Mouse (Mus musculus): Measurements from ENCODE around the gene Gsg1. TPM values are rescaled to one million over a fixed set of nuclear protein-coding genes. Genes with fewer than 3 reads are reported as not detected.

The Gsg1 gene
- polyA plus RNA-seq, 1 experiment from 2014 or later = not detected

- Histone ChIP-seq H3K9me3 (no peaks in the 10 kb centered on the region), H3K36me3 (replicated peaks) (peaks cover 16% of the 10 kb centered on the region; the same call in 1 of the 2 replicates), H3K9ac (no peak overlapping the region), H3K27ac (no peak overlapping the region), H3K4me2 (no peak overlapping the region), H3K4me3 (no peak overlapping the region), H3K4me1 (no peaks in the 10 kb centered on the region), H3K27me3 (replicated peaks) (no peaks in the 10 kb centered on the region)
- 93% methylated on average over 6 of the region's 6 CpGs for WGBS
- ATAC-seq (replicated peaks) = no peak
Observed at GRCm38 (mm10) chr6:135230586-135230985, 23.6 kb downstream of the Gsg1 start.

GRCm38 (mm10) chr6:135228465-135228941, 25.6 kb downstream of the Gsg1 start:
- Histone ChIP-seq H3K4me1 (peaks cover 5% of the 10 kb centered on the region), H3K27me3 (replicated peaks) (no peaks in the 10 kb centered on the region), H3K4me3 (no peak overlapping the region), H3K9ac (no peak overlapping the region), H3K36me3 (replicated peaks) (peaks cover 16% of the 10 kb centered on the region; the same call in 1 of the 2 replicates), H3K4me2 (no peak overlapping the region), H3K27ac (no peak overlapping the region), H3K9me3 (no peaks in the 10 kb centered on the region)
- 36% methylated on average over 10 of the region's 10 CpGs for WGBS
- ATAC-seq (replicated peaks) = no peak

- Histone ChIP-seq H3K36me3 (replicated peaks) (peaks cover 16% of the 10 kb centered on the region; the same call in 1 of the 2 replicates), H3K27ac (peak overlapping the region; percentile 43), H3K9ac (no peak overlapping the region), H3K9me3 (no peaks in the 10 kb centered on the region), H3K4me3 (no peak overlapping the region), H3K4me2 (no peak overlapping the region), H3K4me1 (peaks cover 5% of the 10 kb centered on the region), H3K27me3 (replicated peaks) (no peaks in the 10 kb centered on the region)
- WGBS = 50% methylated on average over 6 of the region's 6 CpGs
- ATAC-seq (replicated peaks) = peak; percentile 91
Observed at GRCm38 (mm10) chr6:135223786-135224416, 30.2 kb downstream of the Gsg1 start.

- Histone ChIP-seq H3K36me3 (replicated peaks) (peaks cover 20% of the 10 kb centered on the region; the same call in 1 of the 2 replicates), H3K27me3 (replicated peaks) (no peaks in the 10 kb centered on the region), H3K9me3 (no peaks in the 10 kb centered on the region), H3K4me2 (no peak overlapping the region), H3K9ac (no peak overlapping the region), H3K4me3 (no peak overlapping the region), H3K4me1 (peaks cover 5% of the 10 kb centered on the region), H3K27ac (no peak overlapping the region)
- ATAC-seq (replicated peaks) = no peak
- WGBS = 89% methylated on average over 5 of the region's 5 CpGs
Observed at GRCm38 (mm10) chr6:135219916-135220315, 34.2 kb downstream of the Gsg1 start.

GRCm38 (mm10) chr6:135218330-135218729, 35.8 kb downstream of the Gsg1 start:
- Histone ChIP-seq H3K27ac (no peak overlapping the region), H3K36me3 (replicated peaks) (peaks cover 30% of the 10 kb centered on the region; the same call in 1 of the 2 replicates), H3K4me3 (no peak overlapping the region), H3K9me3 (no peaks in the 10 kb centered on the region), H3K4me2 (no peak overlapping the region), H3K4me1 (no peaks in the 10 kb centered on the region), H3K9ac (no peak overlapping the region), H3K27me3 (replicated peaks) (no peaks in the 10 kb centered on the region)
- WGBS = 78% methylated on average over 8 of the region's 8 CpGs
- ATAC-seq (replicated peaks) = no peak

- Histone ChIP-seq H3K9ac (no peak overlapping the region), H3K4me3 (no peak overlapping the region), H3K36me3 (replicated peaks) (peaks cover 17% of the 10 kb centered on the region; the same call in 1 of the 2 replicates), H3K4me2 (no peak overlapping the region), H3K27ac (no peak overlapping the region), H3K4me1 (no peaks in the 10 kb centered on the region), H3K9me3 (no peaks in the 10 kb centered on the region), H3K27me3 (replicated peaks) (no peaks in the 10 kb centered on the region)
- WGBS = 56% methylated on average over 2 of the region's 2 CpGs
- ATAC-seq (replicated peaks) = no peak
Observed at GRCm38 (mm10) chr6:135212666-135213065, 41.5 kb downstream of the Gsg1 start.

GRCm38 (mm10) chr6:135211169-135211568, 43.0 kb downstream of the Gsg1 start:
- Histone ChIP-seq H3K9me3 (no peaks in the 10 kb centered on the region), H3K36me3 (replicated peaks) (peaks cover 11% of the 10 kb centered on the region; the same call in 1 of the 2 replicates), H3K4me1 (no peaks in the 10 kb centered on the region; the same call in 1 of the 2 replicates), H3K27ac (no peak overlapping the region), H3K9ac (no peak overlapping the region), H3K27me3 (replicated peaks) (no peaks in the 10 kb centered on the region), H3K4me2 (no peak overlapping the region), H3K4me3 (no peak overlapping the region)
- WGBS = 77% methylated on average over 7 of the region's 7 CpGs
- ATAC-seq (replicated peaks) = no peak

GRCm38 (mm10) chr6:135206909-135207308, 47.2 kb downstream of the Gsg1 start:
- no peak for ATAC-seq (replicated peaks)
- WGBS = 26% methylated on average over 8 of the region's 8 CpGs

GRCm38 (mm10) chr6:135205802-135206201, 48.3 kb downstream of the Gsg1 start:
- no peaks in the 10 kb centered on the region for H3K9me3 ChIP-seq
- H3K4me1 ChIP-seq = no peaks in the 10 kb centered on the region; the same call in 1 of the 2 replicates
- H3K27me3 ChIP-seq (replicated peaks) = no peaks in the 10 kb centered on the region
- H3K4me2 ChIP-seq = no peak overlapping the region
- H3K27ac ChIP-seq = no peak overlapping the region
- no peak overlapping the region for H3K4me3 ChIP-seq
- no peak overlapping the region for H3K9ac ChIP-seq
- no peaks in the 10 kb centered on the region for H3K36me3 ChIP-seq (replicated peaks)
- ATAC-seq (replicated peaks) = no peak
- 95% methylated on average over 4 of the region's 4 CpGs for WGBS

More at GRCm38 (mm10) chr6:135206909-135207308, 47.2 kb downstream of the Gsg1 start:
- Histone ChIP-seq H3K4me2 (no peak overlapping the region), H3K36me3 (replicated peaks) (no peaks in the 10 kb centered on the region), H3K9ac (no peak overlapping the region), H3K27ac (0 out of 2 replicates have a peak overlapping the region, but pooled peaks have one; percentile 11), H3K4me3 (no peak overlapping the region), H3K27me3 (replicated peaks) (no peaks in the 10 kb centered on the region), H3K4me1 (no peaks in the 10 kb centered on the region; the same call in 1 of the 2 replicates), H3K9me3 (no peaks in the 10 kb centered on the region)

- no peak overlapping the region for H3K27ac ChIP-seq
- H3K4me3 ChIP-seq = no peak overlapping the region
- no peak for ATAC-seq (replicated peaks)
- no peak overlapping the region for H3K4me2 ChIP-seq
- no peak overlapping the region for H3K9ac ChIP-seq
- no peaks in the 10 kb centered on the region for H3K36me3 ChIP-seq (replicated peaks)
- H3K27me3 ChIP-seq (replicated peaks) = no peaks in the 10 kb centered on the region
- H3K4me1 ChIP-seq = peaks cover 1% of the 10 kb centered on the region
- no peaks in the 10 kb centered on the region for H3K9me3 ChIP-seq
- WGBS = 62% methylated on average over 4 of the region's 4 CpGs
Observed at GRCm38 (mm10) chr6:135204869-135205268, 49.3 kb downstream of the Gsg1 start.

GRCm38 (mm10) chr6:135203737-135204136, 50.4 kb downstream of the Gsg1 start:
- Histone ChIP-seq H3K9me3 (no peaks in the 10 kb centered on the region), H3K4me2 (no peak overlapping the region), H3K9ac (no peak overlapping the region), H3K36me3 (replicated peaks) (no peaks in the 10 kb centered on the region), H3K27ac (peak overlapping the region; percentile 15; the same call in 1 of the 2 replicates), H3K4me3 (no peak overlapping the region), H3K27me3 (replicated peaks) (no peaks in the 10 kb centered on the region), H3K4me1 (peaks cover 13% of the 10 kb centered on the region)
- 0 out of 2 replicates have a peak, but pooled peaks have one; percentile 40 for ATAC-seq (replicated peaks)
- WGBS = 63% methylated on average over 6 of the region's 6 CpGs

- no peak overlapping the region; the same call in 1 of the 2 replicates for H3K27ac ChIP-seq
- no peak overlapping the region for H3K4me3 ChIP-seq
- H3K4me1 ChIP-seq = peaks cover 18% of the 10 kb centered on the region
- 91% methylated on average over 6 of the region's 6 CpGs for WGBS
- H3K9ac ChIP-seq = no peak overlapping the region
- H3K9me3 ChIP-seq = no peaks in the 10 kb centered on the region
- no peaks in the 10 kb centered on the region for H3K36me3 ChIP-seq (replicated peaks)
- H3K27me3 ChIP-seq (replicated peaks) = no peaks in the 10 kb centered on the region
- no peak overlapping the region for H3K4me2 ChIP-seq
- no peak for ATAC-seq (replicated peaks)
Observed at GRCm38 (mm10) chr6:135202668-135203067, 51.5 kb downstream of the Gsg1 start.
